Mouse (Mus musculus): ENCODE data around the gene Ubald1. TPM values are rescaled to one million over a fixed set of nuclear protein-coding genes. Genes with fewer than 3 reads are reported as not detected.

The Ubald1 gene
- total RNA-seq, 2 experiments from 2014 or later = 16.5 to 36.5 TPM

- ATAC-seq (replicated peaks; ENCODE audit: poor library complexity) = no peak
Measured at GRCm38 (mm10) chr16:4875198-4876032, 4.7 kb downstream of the Ubald1 start.

GRCm38 (mm10) chr16:4871926-4872325 lies 8.2 kb downstream of the Ubald1 start:
- no peak for ATAC-seq (replicated peaks; ENCODE audit: poor library complexity)

- no peak for ATAC-seq (replicated peaks; ENCODE audit: poor library complexity)
Measured at GRCm38 (mm10) chr16:4870490-4870889, 9.6 kb downstream of the Ubald1 start.

GRCm38 (mm10) chr16:4866101-4866695 lies 13.9 kb downstream of the Ubald1 start:
- no peak for ATAC-seq (replicated peaks; ENCODE audit: poor library complexity)

GRCm38 (mm10) chr16:4863742-4864141 lies 16.4 kb downstream of the Ubald1 start:
- no peak for ATAC-seq (replicated peaks; ENCODE audit: poor library complexity)

GRCm38 (mm10) chr16:4862863-4863483 lies 17.1 kb downstream of the Ubald1 start:
- peak; percentile 96 for ATAC-seq (replicated peaks; ENCODE audit: poor library complexity)

GRCm38 (mm10) chr16:4861392-4861791 lies 18.7 kb downstream of the Ubald1 start:
- ATAC-seq (replicated peaks; ENCODE audit: poor library complexity) = no peak

GRCm38 (mm10) chr16:4855046-4855650 lies 25.0 kb downstream of the Ubald1 start:
- ATAC-seq (replicated peaks; ENCODE audit: poor library complexity) = no peak

- ATAC-seq (replicated peaks; ENCODE audit: poor library complexity) = no peak
Measured at GRCm38 (mm10) chr16:4850938-4851628, 29.0 kb downstream of the Ubald1 start.

GRCm38 (mm10) chr16:4850361-4850760 lies 29.8 kb downstream of the Ubald1 start:
- no peak for ATAC-seq (replicated peaks; ENCODE audit: poor library complexity)

- ATAC-seq (replicated peaks; ENCODE audit: poor library complexity) = no peak
Measured at GRCm38 (mm10) chr16:4848090-4848489, 32.0 kb downstream of the Ubald1 start.

- ATAC-seq (replicated peaks; ENCODE audit: poor library complexity) = peak; percentile 34; the same call in 1 of the 2 replicates
Measured at GRCm38 (mm10) chr16:4847041-4847440, 33.1 kb downstream of the Ubald1 start.

- no peak for ATAC-seq (replicated peaks; ENCODE audit: poor library complexity)
Measured at GRCm38 (mm10) chr16:4840231-4840630, 39.9 kb downstream of the Ubald1 start.

GRCm38 (mm10) chr16:4839552-4839951 lies 40.6 kb downstream of the Ubald1 start:
- no peak for ATAC-seq (replicated peaks; ENCODE audit: poor library complexity)

- ATAC-seq (replicated peaks; ENCODE audit: poor library complexity) = no peak
Measured at GRCm38 (mm10) chr16:4837631-4838030, 42.5 kb downstream of the Ubald1 start.

- ATAC-seq (replicated peaks; ENCODE audit: poor library complexity) = no peak
Measured at GRCm38 (mm10) chr16:4835191-4835590, 44.9 kb downstream of the Ubald1 start, which contains the start of gene 4930562C15Rik. TSS of gene 4930562C15Rik (plus strand) at chr16:4835416.

GRCm38 (mm10) chr16:4833858-4834257 lies 46.3 kb downstream of the Ubald1 start:
- ATAC-seq (replicated peaks; ENCODE audit: poor library complexity) = no peak

GRCm38 (mm10) chr16:4831650-4832419 lies 48.3 kb downstream of the Ubald1 start:
- peak; percentile 91 for ATAC-seq (replicated peaks; ENCODE audit: poor library complexity)

- ATAC-seq (replicated peaks; ENCODE audit: poor library complexity) = no peak
Measured at GRCm38 (mm10) chr16:4829271-4829900, 50.7 kb downstream of the Ubald1 start.

GRCm38 (mm10) chr16:4827639-4828038 lies 52.5 kb downstream of the Ubald1 start:
- no peak for ATAC-seq (replicated peaks; ENCODE audit: poor library complexity)
